Mouse (Mus musculus): ENCODE results near the gene Usp54.

DNA sequence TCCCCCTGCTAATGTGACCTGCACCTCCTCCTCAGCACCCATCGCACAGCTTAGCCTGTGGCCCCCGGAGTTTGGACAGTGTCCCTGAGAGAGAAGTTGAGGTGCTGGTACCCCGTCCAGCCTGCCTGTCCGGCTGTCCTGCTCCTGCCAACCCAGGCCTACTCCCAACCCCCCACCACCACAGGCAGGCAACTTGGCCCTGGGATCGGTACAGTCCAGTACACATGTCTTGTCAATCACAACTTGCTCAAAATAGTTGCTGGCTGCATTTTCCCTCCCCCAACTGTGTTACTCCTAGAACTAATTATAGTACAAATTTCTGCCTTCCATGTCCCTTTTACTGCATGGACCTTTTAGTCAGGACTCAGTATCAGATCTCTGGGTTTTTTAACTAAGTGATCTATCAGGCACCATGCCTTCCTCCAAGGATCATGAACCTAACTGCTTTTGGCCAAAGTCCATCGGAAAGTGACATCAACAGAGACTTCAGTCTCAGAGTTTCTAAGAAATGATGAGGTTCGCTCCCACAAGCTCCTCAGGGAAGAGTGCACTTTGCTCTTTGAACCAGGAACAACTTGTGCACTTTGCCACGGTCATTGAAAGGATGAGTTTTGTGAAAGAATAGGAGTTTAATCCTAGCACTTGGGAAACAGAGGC lies 27.4 kb upstream of the Usp54 start, which contains the start of gene Synpo2l:
- no peak for TF ChIP-seq GATA1 (IDR thresholded peaks at IDR 0.05; ENCODE audit: low read length)
- no peak for TF ChIP-seq TAL1 (IDR thresholded peaks at IDR 0.05; ENCODE audit: low read length)
